Mouse (Mus musculus): ENCODE results near the gene Gm47189. TPM values are rescaled to one million over a fixed set of nuclear protein-coding genes. Genes with fewer than 3 reads are reported as not detected.
"Not testable (repeated sequence)": the region's sequence is repeated elsewhere in the genome, so short reads cannot be mapped to it uniquely, and the experiment has no call there.

The Gm47189 gene
- not detected for total RNA-seq (2022)

DNA sequence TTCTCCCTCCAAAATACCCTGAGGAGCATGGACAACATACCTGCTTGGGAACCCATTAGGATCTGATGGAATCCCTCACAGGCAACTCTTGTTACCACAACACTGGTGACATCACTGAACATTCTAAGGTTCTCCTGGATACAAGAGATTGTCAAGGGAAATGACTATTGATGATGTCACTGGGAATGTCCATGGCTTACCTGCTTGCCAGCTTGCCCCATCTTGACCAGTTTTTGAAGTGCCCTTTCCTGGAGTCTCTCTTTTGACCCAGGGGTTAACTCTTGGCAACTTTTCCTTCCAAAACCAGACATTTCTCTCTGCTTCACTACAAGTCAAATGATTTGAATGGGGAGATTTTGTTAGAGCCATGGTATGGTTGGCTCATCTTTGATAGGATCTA is at the start of gene Gm47189:
TSS of gene Gm47189 (minus strand) at position 101 of the 400 bp plus-strand sequence.
- not testable (repeated sequence) for DNase-seq (ENCODE audit: low spot score in 2 of 2)

DNA sequence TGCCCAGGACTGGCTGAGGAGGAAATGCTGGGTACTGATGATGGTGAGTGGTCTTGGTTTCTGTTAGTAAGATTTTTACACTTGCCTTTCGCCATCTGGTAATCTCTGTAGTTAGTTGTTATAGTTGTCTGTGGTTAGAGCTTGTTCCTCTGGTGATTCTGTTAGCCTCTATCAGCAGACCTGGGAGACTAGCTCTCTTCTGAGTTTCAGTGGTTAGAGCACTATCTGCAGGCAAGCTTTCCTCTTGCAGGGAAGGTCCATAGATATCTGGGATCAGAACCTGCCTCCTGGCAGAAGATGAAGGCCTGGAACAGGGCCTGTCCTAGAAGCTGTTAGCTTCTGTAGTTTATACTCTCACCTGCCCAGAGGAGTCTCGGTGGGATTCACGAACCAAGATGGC is 16.3 kb downstream of the Gm47189 start:
- peak; percentile 2 to 4 for DNase-seq (ENCODE audit: low spot score in 2 of 2)

DNA sequence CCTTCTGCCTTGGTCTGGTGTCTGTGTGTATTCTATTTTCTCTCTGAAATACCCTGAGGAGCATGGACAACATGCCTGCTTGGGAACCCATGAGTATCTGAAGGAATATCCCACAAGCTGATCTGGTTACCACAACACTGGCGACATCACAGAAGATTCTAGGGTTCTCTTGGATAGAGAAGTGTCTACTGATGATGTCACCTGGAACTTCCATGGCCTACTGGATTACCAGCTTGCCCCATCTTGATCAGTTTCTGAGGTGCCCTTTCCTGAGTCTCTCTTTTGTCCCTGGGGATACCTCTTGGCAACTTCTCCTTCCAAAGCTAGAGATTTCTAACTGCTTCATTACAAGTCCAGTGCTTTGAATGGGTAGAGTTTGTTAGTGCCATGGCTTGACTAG is 21.7 kb downstream of the Gm47189 start, which contains the start of gene Gm7929:
TSS of gene Gm7929 (minus strand) at position 101 of the 400 bp plus-strand sequence.
- DNase-seq (ENCODE audit: low spot score in 2 of 2): not testable (repeated sequence)

DNA sequence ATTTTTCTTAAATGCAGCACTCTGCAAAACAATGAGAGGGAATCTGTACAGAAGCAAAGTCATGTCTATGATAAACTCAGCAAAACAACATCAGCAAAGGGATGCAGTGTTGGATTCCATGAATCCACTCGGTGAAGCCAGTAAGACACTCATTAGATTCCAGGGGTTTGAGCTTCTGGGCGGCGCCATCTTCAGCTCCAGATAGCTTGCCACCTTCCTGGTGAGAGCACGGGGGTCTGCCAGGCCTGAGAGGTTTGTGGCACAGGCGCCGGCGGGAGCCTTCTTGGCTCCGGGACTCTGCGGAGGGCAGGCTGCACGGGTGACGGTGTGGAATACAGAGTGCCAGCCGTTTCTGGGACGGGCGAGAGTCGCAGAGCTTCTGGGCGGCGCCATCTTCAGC is 48.8 kb downstream of the Gm47189 start:
- not testable (repeated sequence) for DNase-seq (ENCODE audit: low spot score in 2 of 2)

DNA sequence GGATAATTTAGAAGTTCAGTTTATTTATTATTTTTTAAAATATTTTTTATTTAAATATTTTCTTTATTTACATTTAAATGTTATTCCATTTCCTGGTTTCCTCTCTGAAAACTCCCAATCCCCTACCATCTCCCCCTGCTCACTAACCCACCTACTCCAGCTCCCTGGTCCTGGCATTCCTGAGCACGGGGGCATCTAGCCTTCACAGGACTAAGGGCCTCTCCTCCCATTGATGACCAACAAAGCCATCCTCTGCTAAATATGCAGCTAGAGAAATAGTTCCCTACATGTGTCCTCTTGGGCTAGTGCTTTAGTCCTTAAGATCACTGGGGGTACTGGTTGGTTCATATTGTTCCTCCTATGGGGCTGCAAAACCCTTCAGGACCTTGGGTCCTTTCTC is 55.1 kb downstream of the Gm47189 start:
- not testable (repeated sequence) for DNase-seq (ENCODE audit: low spot score in 2 of 2)

Other genes starting within 250 kb of the Gm47189 start
- not detected for gene Gm7970, start 216.9 kb downstream of the Gm47189 start, total RNA-seq (2022)
- gene 1700049E17Rik2, start 199.2 kb downstream of the Gm47189 start, total RNA-seq (2022): not detected
- gene Gm3072, start 147.8 kb downstream of the Gm47189 start, total RNA-seq (2022): not detected
- gene Gm3676, start 126.0 kb downstream of the Gm47189 start, total RNA-seq (2022): not detected
- not detected for gene Gm8068, start 70.6 kb downstream of the Gm47189 start, total RNA-seq (2022)
- gene Gm7929, start 21.8 kb downstream of the Gm47189 start, total RNA-seq (2022): not detected
- not detected for gene Gm7980, start 134.8 kb upstream of the Gm47189 start, total RNA-seq (2022)
- gene 1700049E17Rik1, start 152.5 kb upstream of the Gm47189 start, total RNA-seq (2022): not detected
- not detected for gene 1700024B05Rik, start 171.6 kb upstream of the Gm47189 start, total RNA-seq (2022)
- gene Gm6401, start 195.5 kb upstream of the Gm47189 start, total RNA-seq (2022): not detected
- 1 to 10 TPM in 2 of 4 experiments, under 1 TPM in 2; 0.72 to 2.7 (median 1.2) TPM for gene Gm3543, start 210.9 kb upstream of the Gm47189 start, total RNA-seq (2022)

All from layer of hippocampus, adult 8-10 months (tissue).